Comparison of ENCODE assay signal across 24 mouse cellular contexts in the genomic region with DNA sequence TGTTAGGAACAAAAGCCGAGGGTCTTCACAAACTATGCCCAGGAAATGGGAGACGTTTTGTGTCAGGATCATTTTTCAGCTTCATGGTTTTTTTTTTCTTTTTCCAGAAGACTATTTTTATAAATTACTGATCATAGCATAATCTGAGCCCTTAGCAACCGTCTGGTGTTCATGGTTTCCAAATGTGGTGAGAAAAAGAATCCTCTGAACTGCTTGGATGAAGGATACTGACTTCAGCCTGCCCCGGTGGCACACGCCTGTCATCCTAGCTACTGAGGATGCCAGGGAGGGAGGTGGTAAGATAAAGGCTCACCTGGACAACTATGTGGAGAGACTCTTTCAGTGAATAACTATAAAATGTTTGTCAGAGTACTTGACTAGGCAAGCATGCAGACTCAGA.
"Had no signal": no experiment of that assay in that cellular context is flagged by ENCODE, and none has a peak within 500 bp of the region (broad histone marks: within the 10 kb centered on the region; RNA-seq: fewer than 3 reads in every experiment).

No protein-coding gene starts in this region.

- ATAC-seq: intestine, embryonic 16.5 days; liver, postnatal 0 days; lung, postnatal 0 days; midbrain, embryonic 13.5 days; midbrain, embryonic 16.5 days had no signal

- H3K27me3 ChIP-seq: limb, embryonic 15.5 days; midbrain, embryonic 13.5 days; neural tube, embryonic 13.5 days had no signal

- H3K9ac ChIP-seq: limb, embryonic 12.5 days; limb, embryonic 15.5 days; liver, embryonic 14.5 days; liver, postnatal 0 days; lung, embryonic 14.5 days; midbrain, embryonic 13.5 days; neural tube, embryonic 13.5 days had no signal

- DNase-seq: kidney, adult 18-20 months; kidney, adult 9 months; kidney, postnatal 14 days; kidney, postnatal 4 days; layer of hippocampus, adult 9-11 months; left cerebral cortex, postnatal 4 days; liver, postnatal 0 days; lung, embryonic 14.5 days; lung, postnatal 36 days; retina, postnatal 1 day; thymus, postnatal 25 days had no signal

- H3K9me3 ChIP-seq: limb, embryonic 12.5 days; limb, embryonic 15.5 days; megakaryocyte, embryonic 14.5 days; midbrain, embryonic 10.5 days; midbrain, embryonic 13.5 days; neural tube, embryonic 13.5 days had no signal

- H3K4me2 ChIP-seq: limb, embryonic 12.5 days; limb, embryonic 15.5 days; liver, embryonic 11.5 days; lung, embryonic 14.5 days; midbrain, embryonic 13.5 days; neural tube, embryonic 13.5 days had no signal

- H3K4me3 ChIP-seq: limb, embryonic 12.5 days; limb, embryonic 15.5 days; megakaryocyte, embryonic 14.5 days; midbrain, embryonic 10.5 days; midbrain, embryonic 13.5 days; myocyte; neural tube, embryonic 13.5 days had no signal

- H3K4me1 ChIP-seq: limb, embryonic 15.5 days had no signal

- H3K36me3 ChIP-seq: limb, embryonic 12.5 days; limb, embryonic 15.5 days; midbrain, embryonic 10.5 days; midbrain, embryonic 13.5 days; neural tube, embryonic 13.5 days had no signal

- H3K27ac ChIP-seq: limb, embryonic 12.5 days; limb, embryonic 15.5 days; liver, embryonic 14.5 days; midbrain, embryonic 10.5 days; midbrain, embryonic 13.5 days; neural tube, embryonic 13.5 days; stomach, postnatal 0 days had no signal
